Mouse (Mus musculus): ENCODE data around the gene Zdhhc14. TPM values are rescaled to one million over a fixed set of nuclear protein-coding genes. Genes with fewer than 3 reads are reported as not detected.

Gene Zdhhc14
- polyA plus RNA-seq, 2 experiments: 2.6 to 5.8 TPM

GRCm38 (mm10) chr17:5493161-5493771 lies 909 bp downstream of the Zdhhc14 start:
- no peaks in the 10 kb centered on the region for H3K9me3 ChIP-seq (ENCODE audit: control insufficient read depth, low read length)
- H3K9ac ChIP-seq (replicated peaks): peak overlapping the region; percentile 90
- H3K27me3 ChIP-seq (ENCODE audit: control insufficient read depth, insufficient read depth, low read length): no peaks in the 10 kb centered on the region
- peaks cover 15% of the 10 kb centered on the region for H3K36me3 ChIP-seq (replicated peaks; ENCODE audit: control insufficient read depth, insufficient read depth, low read depth)
- TF ChIP-seq EP300 (IDR thresholded peaks at IDR 0.05; ENCODE audit: low read depth) (no peak), CTCF (IDR thresholded peaks at IDR 0.05; ENCODE audit: low read depth) (no peak)
- WGBS (ENCODE audit: insufficient replicate concordance): 1% methylated on average over 52 of the region's 53 CpGs
- no peak for DNase-seq (ENCODE audit: low read depth in 3 of 3, low spot score in 3 of 3)
- H3K4me3 ChIP-seq (ENCODE audit: insufficient read depth in 1 of 2, low read depth in 2 of 2, low read length in 2 of 2): peak overlapping the region; percentile 83 to 88
- H3K4me2 ChIP-seq (ENCODE audit: low read depth): peak overlapping the region; percentile 99
- no peak for ATAC-seq (ENCODE audit: insufficient read depth)
- peak overlapping the region; percentile 77 for H3K27ac ChIP-seq
- peaks cover 22 to 37% of the 10 kb centered on the region in 2 experiments for H3K4me1 ChIP-seq (replicated peaks; ENCODE audit: control insufficient read depth in 2 of 2, insufficient read depth in 2 of 2, low read length in 1 of 2)

GRCm38 (mm10) chr17:5493809-5494208 lies 1.5 kb downstream of the Zdhhc14 start:
- ATAC-seq (ENCODE audit: insufficient read depth) (no peak), DNase-seq (ENCODE audit: low read depth in 3 of 3, low spot score in 3 of 3) (no peak)
- Histone ChIP-seq H3K4me2 (ENCODE audit: low read depth) (peak overlapping the region; percentile 99), H3K36me3 (replicated peaks; ENCODE audit: control insufficient read depth, insufficient read depth, low read depth) (peaks cover 15% of the 10 kb centered on the region), H3K27me3 (ENCODE audit: control insufficient read depth, insufficient read depth, low read length) (no peaks in the 10 kb centered on the region), H3K4me1 (replicated peaks; ENCODE audit: control insufficient read depth in 2 of 2, insufficient read depth in 2 of 2, low read length in 1 of 2) (peaks cover 27 to 41% of the 10 kb centered on the region in 2 experiments), H3K9me3 (ENCODE audit: control insufficient read depth, low read length) (no peaks in the 10 kb centered on the region), H3K27ac (peak overlapping the region; percentile 77), H3K9ac (replicated peaks) (peak overlapping the region; percentile 90), H3K4me3 (ENCODE audit: insufficient read depth in 1 of 2, low read depth in 2 of 2, low read length in 2 of 2) (peak overlapping the region; percentile 83 to 88)
- TF ChIP-seq EP300 (IDR thresholded peaks at IDR 0.05; ENCODE audit: low read depth) (no peak), CTCF (IDR thresholded peaks at IDR 0.05; ENCODE audit: low read depth) (no peak)
- WGBS (ENCODE audit: insufficient replicate concordance): 7% methylated on average over 4 of the region's 4 CpGs

GRCm38 (mm10) chr17:5494832-5495231 lies 2.5 kb downstream of the Zdhhc14 start:
- H3K4me3 ChIP-seq (ENCODE audit: insufficient read depth in 1 of 2, low read depth in 2 of 2, low read length in 2 of 2): peak overlapping the region; percentile 83 to 88
- H3K27me3 ChIP-seq (ENCODE audit: control insufficient read depth, insufficient read depth, low read length): no peaks in the 10 kb centered on the region
- DNase-seq (ENCODE audit: low read depth in 3 of 3, low spot score in 3 of 3) (no peak), ATAC-seq (ENCODE audit: insufficient read depth) (no peak)
- TF ChIP-seq EP300 (IDR thresholded peaks at IDR 0.05; ENCODE audit: low read depth): no peak
- no peak for TF ChIP-seq CTCF (IDR thresholded peaks at IDR 0.05; ENCODE audit: low read depth)
- peaks cover 33 to 47% of the 10 kb centered on the region in 2 experiments for H3K4me1 ChIP-seq (replicated peaks; ENCODE audit: control insufficient read depth in 2 of 2, insufficient read depth in 2 of 2, low read length in 1 of 2)
- H3K9ac ChIP-seq (replicated peaks): peak overlapping the region; percentile 90
- WGBS (ENCODE audit: insufficient replicate concordance): 85% methylated on average over 7 of the region's 7 CpGs
- peak overlapping the region; percentile 99 for H3K4me2 ChIP-seq (ENCODE audit: low read depth)
- H3K9me3 ChIP-seq (ENCODE audit: control insufficient read depth, low read length): no peaks in the 10 kb centered on the region
- H3K27ac ChIP-seq: no peak overlapping the region
- H3K36me3 ChIP-seq (replicated peaks; ENCODE audit: control insufficient read depth, insufficient read depth, low read depth): peaks cover 15% of the 10 kb centered on the region

GRCm38 (mm10) chr17:5497695-5498094 lies 5.3 kb downstream of the Zdhhc14 start:
- TF ChIP-seq CTCF (IDR thresholded peaks at IDR 0.05; ENCODE audit: low read depth): no peak
- 78% methylated on average over 8 of the region's 8 CpGs for WGBS (ENCODE audit: insufficient replicate concordance)
- H3K4me2 ChIP-seq (ENCODE audit: low read depth): peak overlapping the region; percentile 52

GRCm38 (mm10) chr17:5498996-5499395 lies 6.6 kb downstream of the Zdhhc14 start:
- peak overlapping the region; percentile 31; the same call in 1 of the 2 replicates for H3K9ac ChIP-seq (replicated peaks)
- H3K4me3 ChIP-seq (ENCODE audit: insufficient read depth in 1 of 2, low read depth in 2 of 2, low read length in 2 of 2): no peak overlapping the region; a peak in 1 of 4 replicates
- peak in 1 of 3 experiments; percentile 54 for DNase-seq (ENCODE audit: low read depth in 3 of 3, low spot score in 3 of 3)
- peaks cover 34 to 52% of the 10 kb centered on the region in 2 experiments for H3K4me1 ChIP-seq (replicated peaks; ENCODE audit: control insufficient read depth in 2 of 2, insufficient read depth in 2 of 2, low read length in 1 of 2)
- H3K27me3 ChIP-seq (ENCODE audit: control insufficient read depth, insufficient read depth, low read length): no peaks in the 10 kb centered on the region
- peak overlapping the region; percentile 52 for H3K4me2 ChIP-seq (ENCODE audit: low read depth)
- 52% methylated on average over 4 of the region's 4 CpGs for WGBS (ENCODE audit: insufficient replicate concordance)
- H3K9me3 ChIP-seq (ENCODE audit: control insufficient read depth, low read length): no peaks in the 10 kb centered on the region
- peaks cover 15% of the 10 kb centered on the region for H3K36me3 ChIP-seq (replicated peaks; ENCODE audit: control insufficient read depth, insufficient read depth, low read depth)
- TF ChIP-seq EP300 (IDR thresholded peaks at IDR 0.05; ENCODE audit: low read depth) (peak; percentile 89), CTCF (IDR thresholded peaks at IDR 0.05; ENCODE audit: low read depth) (no peak)
- ATAC-seq (ENCODE audit: insufficient read depth): peak; percentile 84
- H3K27ac ChIP-seq: peak overlapping the region; percentile 62

More at GRCm38 (mm10) chr17:5497695-5498094, 5.3 kb downstream of the Zdhhc14 start:
- peaks cover 30 to 41% of the 10 kb centered on the region in 2 experiments for H3K4me1 ChIP-seq (replicated peaks; ENCODE audit: control insufficient read depth in 2 of 2, insufficient read depth in 2 of 2, low read length in 1 of 2)
- no peaks in the 10 kb centered on the region for H3K9me3 ChIP-seq (ENCODE audit: control insufficient read depth, low read length)
- no peak overlapping the region for H3K27ac ChIP-seq
- DNase-seq (ENCODE audit: low read depth in 3 of 3, low spot score in 3 of 3): no peak
- no peak for ATAC-seq (ENCODE audit: insufficient read depth)
- H3K36me3 ChIP-seq (replicated peaks; ENCODE audit: control insufficient read depth, insufficient read depth, low read depth): peaks cover 15% of the 10 kb centered on the region
- peak overlapping the region; percentile 13; the same call in 1 of the 2 replicates for H3K9ac ChIP-seq (replicated peaks)
- H3K27me3 ChIP-seq (ENCODE audit: control insufficient read depth, insufficient read depth, low read length): no peaks in the 10 kb centered on the region
- H3K4me3 ChIP-seq (ENCODE audit: insufficient read depth in 1 of 2, low read depth in 2 of 2, low read length in 2 of 2): no peak overlapping the region
